Mouse (Mus musculus): ENCODE data around the gene Crtac1. TPM values are rescaled to one million over a fixed set of nuclear protein-coding genes. Genes with fewer than 3 reads are reported as not detected.

Crtac1 gene
- total RNA-seq, 4 experiments from 2014 or later, result 91.6 to 120 (median 101) TPM

DNA sequence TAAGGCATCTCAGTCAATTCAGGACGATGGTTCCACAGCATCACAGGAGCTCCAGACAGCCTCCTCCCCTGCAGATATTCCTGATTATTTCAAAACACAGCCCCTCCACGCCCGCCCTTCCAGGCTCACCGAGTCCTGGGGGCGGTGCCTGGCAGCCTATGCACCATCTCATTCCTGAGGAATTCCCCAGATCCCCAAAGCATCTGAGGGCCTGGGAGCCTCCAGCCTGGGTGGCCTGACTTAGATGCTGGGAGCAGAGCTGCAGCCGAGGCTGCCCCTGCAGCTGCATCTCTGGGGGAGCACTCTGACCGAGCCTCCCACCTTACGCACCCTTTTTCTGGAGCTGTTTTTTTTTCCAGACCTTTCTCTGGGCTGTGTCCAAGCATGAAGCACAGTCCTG, 190.7 kb downstream of the Crtac1 start:
- no peak for DNase-seq (ENCODE audit: low spot score in 2 of 2)

- no peak for DNase-seq (ENCODE audit: low spot score in 2 of 2)
Measured at GRCm38 (mm10) chr19:42238341-42238715, 193.3 kb downstream of the Crtac1 start.

DNA sequence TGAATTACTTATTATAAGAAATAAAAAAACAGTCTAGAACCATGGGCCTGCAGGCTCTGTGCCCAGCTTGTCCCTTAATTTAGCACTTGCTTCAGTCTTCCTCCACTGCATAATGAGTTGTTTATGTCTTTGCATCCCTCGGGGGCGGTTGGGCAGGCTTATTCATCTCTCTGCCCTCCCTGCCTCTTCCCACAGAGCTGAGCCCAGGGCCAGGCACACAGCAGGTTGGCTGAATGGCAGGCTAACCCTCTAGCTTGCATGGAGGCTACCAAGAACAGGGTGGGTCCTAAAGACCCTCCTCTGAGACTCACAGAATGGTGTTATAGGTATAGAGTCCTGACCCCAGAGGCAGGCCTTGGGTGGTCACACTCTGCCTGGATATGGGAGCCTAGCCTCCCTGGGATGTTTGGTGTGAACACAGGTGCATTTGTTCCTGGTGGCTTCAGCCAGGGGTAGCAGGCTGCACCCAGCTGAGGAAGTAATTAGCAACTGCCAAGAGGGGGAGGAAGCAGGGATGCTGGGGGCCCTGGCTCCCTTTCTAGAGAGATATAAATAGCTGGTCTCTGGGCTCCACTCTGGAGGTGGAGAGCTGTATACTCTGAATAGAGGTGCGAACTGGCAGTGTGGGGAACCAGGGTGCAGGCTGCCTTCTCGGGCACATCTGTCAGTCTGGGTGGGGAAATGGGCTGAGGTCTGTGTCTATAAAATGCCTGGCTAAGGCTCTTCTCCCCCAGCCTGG, 193.8 kb downstream of the Crtac1 start:
- no peak for DNase-seq (ENCODE audit: low spot score in 2 of 2)

Small RNA genes within 50 kb of the gene (microRNA-seq; reads per million reads assigned to microRNA genes)
- gene Gm26339 (0 reads per million in 2 experiments), gene Mir3085 (4.3 to 4.8 reads per million in 2 experiments)

Other genes starting within 250 kb of the Crtac1 start
- 1 to 10 TPM in 2 of 4 experiments, under 1 TPM in 1, not detected in 1; 0.49 to 2.3 (median 2.0) TPM for gene Sfrp5, start 229.5 kb downstream of the Crtac1 start, total RNA-seq (2022)
- gene Golga7b, start 184.2 kb downstream of the Crtac1 start, total RNA-seq (2022), result 10 to 100 TPM; 58.0 to 67.6 (median 63.1) TPM
- 10 to 100 TPM; 24.4 to 27.7 (median 27.2) TPM for gene R3hcc1l, start 87.0 kb upstream of the Crtac1 start, total RNA-seq (2022)
- under 1 TPM; 0.16 to 0.47 (median 0.30) TPM for gene Loxl4, start 181.0 kb upstream of the Crtac1 start, total RNA-seq (2022)

Data from layer of hippocampus, adult 8-10 months (tissue).